Mouse (Mus musculus) layer of hippocampus, adult 9-10 months (tissue): Measurements from ENCODE around the gene Ubn2.
"Not testable (repeated sequence)": the region's sequence is repeated elsewhere in the genome, so short reads cannot be mapped to it uniquely, and the experiment has no call there.

Experiments used
- DNase-seq: peaks from one replicate; pipeline ENCODE4 v3.0.0; 2022; ENCODE audit warnings: low spot score

Gene Ubn2

GRCm38 (mm10) chr6:38533428-38534405 is 100.0 kb downstream of the Ubn2 start, which contains the start of gene Fmc1:
Fmc1 (plus strand) TSS chr6:38533502.
- peak; percentile 100 for DNase-seq

- DNase-seq, result peak; percentile 85
Measured at GRCm38 (mm10) chr6:38534640-38535365, 101.1 kb downstream of the Ubn2 start.

GRCm38 (mm10) chr6:38535366-38535690 is 101.6 kb downstream of the Ubn2 start:
- DNase-seq, result no peak

- no peak for DNase-seq
Measured at GRCm38 (mm10) chr6:38535788-38536187, 102.0 kb downstream of the Ubn2 start.

DNA sequence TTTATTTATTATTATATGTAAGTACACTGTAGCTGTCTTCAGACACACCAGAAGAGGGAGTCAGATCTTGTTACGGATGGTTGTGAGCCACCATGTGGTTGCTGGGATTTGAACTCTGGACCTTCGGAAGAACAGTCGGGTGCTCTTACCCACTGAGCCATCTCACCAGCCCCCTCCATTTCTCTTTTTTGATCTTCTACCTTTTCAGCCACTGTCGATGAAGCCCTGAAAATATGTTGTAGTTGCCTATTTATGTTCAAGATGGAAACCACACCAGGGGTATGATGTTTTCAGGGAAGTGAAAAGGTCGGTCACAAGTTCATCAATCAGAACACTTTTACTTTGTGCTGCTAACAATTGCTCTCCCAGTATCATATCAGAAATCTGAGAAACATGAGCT is 110.4 kb downstream of the Ubn2 start:
- not testable (repeated sequence) for DNase-seq

- DNase-seq, result not testable (repeated sequence)
Measured at GRCm38 (mm10) chr6:38547005-38547404, 113.3 kb downstream of the Ubn2 start.

DNA sequence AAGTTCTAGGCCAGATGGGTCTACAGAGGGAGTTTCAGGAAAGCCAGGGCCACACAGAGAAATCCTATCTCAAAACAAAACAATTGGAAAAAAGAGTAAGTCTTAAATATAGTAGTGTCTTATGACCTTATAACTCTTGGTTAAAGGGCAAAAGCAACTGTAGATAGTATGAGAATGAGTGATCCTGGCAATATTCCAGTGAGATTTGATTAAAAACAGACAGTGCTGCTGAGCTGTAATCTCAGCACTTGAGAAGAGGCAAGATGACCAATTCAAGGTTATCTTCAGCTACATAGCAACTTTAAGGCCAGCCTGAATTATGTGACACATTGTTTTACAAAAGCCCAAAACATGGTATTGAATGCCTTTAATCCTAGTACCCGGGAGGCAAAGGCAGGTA is 114.0 kb downstream of the Ubn2 start:
- DNase-seq, result no peak

DNA sequence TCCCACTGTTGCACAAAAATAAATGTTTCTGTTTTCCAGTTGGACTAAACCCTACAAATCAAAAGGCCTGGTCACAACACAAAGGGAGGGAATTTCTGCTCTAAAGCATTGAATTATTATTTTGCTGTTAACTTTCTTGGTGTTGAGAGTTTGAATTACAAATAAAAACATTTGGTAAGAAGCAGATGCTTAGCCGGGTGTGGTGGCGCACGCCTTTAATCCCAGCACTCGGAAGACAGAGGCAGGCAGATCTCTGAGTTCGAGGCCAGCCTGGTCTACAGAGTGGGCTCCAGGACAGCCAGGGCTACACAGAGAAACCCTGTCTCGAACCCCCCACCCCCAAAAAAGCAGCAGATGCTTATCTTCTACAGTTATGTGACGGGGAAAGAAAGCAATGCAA is 114.8 kb downstream of the Ubn2 start:
- DNase-seq, result not testable (repeated sequence)

GRCm38 (mm10) chr6:38549840-38550239 is 116.1 kb downstream of the Ubn2 start:
- DNase-seq, result not testable (repeated sequence)

DNA sequence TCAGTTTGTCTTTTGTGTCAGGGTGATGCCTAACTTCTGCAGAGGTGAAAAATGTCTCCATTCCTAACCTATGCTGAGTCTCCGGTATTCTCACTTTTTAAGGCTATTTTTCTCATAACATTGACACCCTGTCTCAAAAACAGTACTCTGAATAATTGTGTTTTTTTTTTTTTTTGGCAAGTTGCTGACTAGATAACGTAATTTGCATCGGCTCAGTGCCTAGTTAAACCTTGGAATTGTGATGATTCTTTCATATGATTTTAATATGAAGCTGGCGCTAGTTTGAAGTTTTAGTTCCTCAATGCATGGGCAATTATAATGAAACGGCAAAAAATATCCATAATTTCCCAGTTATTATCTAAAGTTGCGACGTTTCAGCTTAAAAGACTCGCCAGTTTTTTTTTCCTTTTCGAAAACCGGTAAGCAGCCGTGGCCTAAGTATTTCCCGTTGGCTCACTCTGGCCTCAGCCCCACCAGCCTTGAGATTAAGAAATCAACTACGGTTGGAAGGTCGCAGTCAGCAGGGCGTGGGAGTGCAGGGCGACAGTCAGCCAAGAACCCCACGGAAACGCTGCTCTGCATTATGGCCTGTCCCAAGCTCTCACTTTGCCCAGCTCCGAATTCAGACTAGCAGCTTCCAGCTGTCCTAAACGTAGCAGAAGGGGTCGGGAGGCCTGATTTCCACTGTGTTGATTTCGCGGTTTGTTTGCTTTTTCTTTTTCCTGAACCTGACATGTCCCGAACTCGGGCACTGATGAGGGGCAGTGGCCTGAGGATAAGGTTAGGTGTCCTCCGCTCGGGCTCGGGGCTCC is 116.7 kb downstream of the Ubn2 start:
- peak; percentile 37 for DNase-seq

DNA sequence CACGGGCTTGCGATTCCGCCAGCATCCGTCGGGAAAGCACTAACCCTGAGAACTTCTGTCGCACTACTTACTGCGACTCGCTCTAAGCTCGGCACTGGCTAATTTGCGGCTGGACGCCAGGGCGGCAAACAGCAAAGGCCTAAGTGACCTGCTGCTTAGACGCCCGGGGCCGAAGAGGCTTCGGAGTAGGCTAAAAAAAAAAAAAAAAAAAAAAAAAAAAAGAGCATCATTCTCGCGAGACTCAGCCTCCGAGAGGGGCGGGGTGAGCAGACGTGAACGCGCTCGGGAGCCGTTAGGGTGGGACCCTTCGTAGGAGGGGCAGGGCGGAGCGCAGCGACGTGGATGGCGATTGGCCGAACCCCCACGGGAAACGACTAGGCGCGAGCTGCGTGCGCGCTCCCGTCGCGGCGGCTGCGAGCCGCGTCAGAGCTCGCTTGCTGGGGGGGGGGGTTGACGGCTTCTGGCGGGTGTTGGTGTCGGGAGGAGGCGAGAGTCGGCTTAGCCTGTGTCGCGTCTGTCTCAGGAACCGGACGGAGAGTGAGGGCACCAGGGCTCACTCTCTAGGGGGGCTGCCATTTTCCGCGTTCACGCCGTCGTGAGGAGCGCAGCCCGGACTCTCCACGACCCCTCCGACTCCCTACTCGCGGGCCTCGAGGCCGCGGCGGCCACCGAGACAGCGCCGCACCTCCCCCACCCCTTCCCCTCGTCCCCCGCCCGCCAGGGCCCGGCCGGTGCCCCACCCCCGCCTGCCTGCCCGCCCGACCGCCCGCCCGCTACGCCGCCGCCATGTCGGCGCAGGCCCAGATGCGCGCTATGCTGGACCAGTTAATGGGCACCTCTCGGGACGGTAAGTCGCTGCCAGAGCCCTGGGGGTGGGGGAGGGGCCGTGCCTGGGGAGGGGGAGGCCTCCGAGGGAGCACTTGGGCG is 117.6 kb downstream of the Ubn2 start, which contains the start of gene Luc7l2:
TSS of gene Luc7l2 (plus strand) at position 273 of the 927 bp plus-strand sequence.
- peak; percentile 71 for DNase-seq

DNA sequence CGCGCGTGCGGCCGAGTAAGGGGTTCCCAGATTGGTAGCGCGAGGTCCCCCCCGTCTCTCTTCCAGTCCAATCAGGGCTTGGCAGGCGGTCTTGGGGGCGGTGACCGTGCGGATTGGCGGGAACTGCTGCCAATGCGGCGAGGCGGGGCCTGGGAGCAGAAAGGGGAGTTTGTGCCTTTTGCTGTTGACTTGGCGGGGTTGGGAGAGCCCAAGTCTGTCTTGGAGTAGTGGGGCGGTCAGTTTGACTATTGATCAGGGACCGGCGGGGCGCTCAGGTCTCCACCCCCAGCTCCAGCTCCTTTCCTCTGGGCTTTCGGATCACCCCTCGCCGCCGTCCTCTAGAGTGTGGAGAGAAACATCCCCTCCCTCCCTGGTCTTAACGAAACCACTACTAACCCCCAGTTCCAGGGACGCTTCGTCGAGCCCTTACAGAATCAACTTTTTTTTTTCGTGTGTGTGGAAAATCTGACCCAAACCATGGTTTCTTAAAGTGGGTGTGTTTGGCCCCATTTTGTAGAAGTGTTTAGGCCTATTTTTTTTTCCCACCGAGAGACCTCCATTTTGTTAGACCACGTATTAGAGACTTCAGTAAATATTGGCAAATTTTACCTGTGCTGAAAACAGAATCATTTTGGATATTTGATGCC is 118.4 kb downstream of the Ubn2 start:
- peak; percentile 87 for DNase-seq

GRCm38 (mm10) chr6:38552636-38553000 is 118.9 kb downstream of the Ubn2 start:
- DNase-seq, result no peak
